Mouse (Mus musculus) small intestine, adult 2 months (tissue): ENCODE measurements around the gene Tmem212. TPM values are rescaled to one million over a fixed set of nuclear protein-coding genes. Genes with fewer than 3 reads are reported as not detected.

Experiments used
- H3K27ac ChIP-seq: fragments of 200-500 bp; 2 replicates; pipeline ENCODE4 v1.5.1; 2012; ENCODE audit warnings: low read depth, low read length, control low read depth, inconsistent platforms; ENCODE audit not compliant: insufficient read depth
- H3K27me3 ChIP-seq: fragments of 200-500 bp; 2 replicates; pipeline ENCODE4 v1.6.1; 2012; ENCODE audit warnings: mild to moderate bottlenecking, moderate library complexity, low read length, inconsistent platforms; ENCODE audit not compliant: control insufficient read depth, insufficient read depth
- H3K36me3 ChIP-seq: fragments of 200-500 bp; 2 replicates; pipeline ENCODE4 v1.6.1; 2012; ENCODE audit warnings: mild to moderate bottlenecking, low read length, control low read depth, inconsistent platforms; ENCODE audit not compliant: control insufficient read depth, insufficient read depth
- H3K4me1 ChIP-seq: fragments of 200-500 bp; 2 replicates; pipeline ENCODE4 v1.6.1; 2012; ENCODE audit warnings: low read length, inconsistent platforms, mixed read lengths; ENCODE audit not compliant: control insufficient read depth, insufficient read depth, insufficient read length
- H3K4me3 ChIP-seq: fragments of 200-500 bp; 2 replicates; pipeline ENCODE4 v1.5.1; 2012; ENCODE audit warnings: low read depth, mild to moderate bottlenecking, control low read depth, inconsistent platforms, low read length, moderate library complexity
- CTCF ChIP-seq: fragments of 200-500 bp; IDR thresholded peaks from 2 replicates; pipeline ENCODE4 v1.5.1; 2012; ENCODE audit warnings: low read depth, mild to moderate bottlenecking, control low read depth, inconsistent platforms, low read length, moderate library complexity, mixed read lengths; ENCODE audit not compliant: insufficient replicate concordance, insufficient read length; ENCODE audit errors: extremely low read depth
- POLR2A ChIP-seq: fragments of 200-500 bp; IDR thresholded peaks from 2 replicates; pipeline ENCODE4 v1.6.1; 2012; ENCODE audit warnings: low read depth, mild to moderate bottlenecking, control low read depth, inconsistent platforms, low read length, moderate library complexity
- WGBS: fragments of 180-500 bp; shearing (Covaris S2); methylation state at CpG from one replicate; pipeline ENCODE4 v1.1.7; 2018; 5-methylcytosine and 5-hydroxymethylcytosine counted together
- polyA plus RNA-seq: library from polyadenylated mRNA; depleted of rRNA; stranded (reverse); fragments of >200 nt; gene quantifications from 2 replicates; pipeline ENCODE4 v1.2.3, GENCODE M21; 2012

The Tmem212 gene
- polyA plus RNA-seq, 1 experiment = not detected

GRCm38 (mm10) chr3:27886578-27886977 is 9.6 kb downstream of the Tmem212 start:
- Histone ChIP-seq H3K36me3 (no peaks in the 10 kb centered on the region), H3K27me3 (no peaks in the 10 kb centered on the region), H3K4me3 (no peak overlapping the region), H3K4me1 (peaks cover 7% of the 10 kb centered on the region; the same call in 1 of the 2 replicates), H3K27ac (no peak overlapping the region)
- WGBS = 70% methylated on average over 7 of the region's 7 CpGs
- no peak for TF ChIP-seq CTCF
- TF ChIP-seq POLR2A = no peak

- WGBS = 95% methylated on average over 6 of the region's 6 CpGs
- Histone ChIP-seq H3K27ac (no peak overlapping the region), H3K4me3 (no peak overlapping the region), H3K27me3 (no peaks in the 10 kb centered on the region), H3K4me1 (peaks cover 9% of the 10 kb centered on the region; the same call in 1 of the 2 replicates), H3K36me3 (no peaks in the 10 kb centered on the region)
- TF ChIP-seq POLR2A = no peak
- no peak for TF ChIP-seq CTCF
These were observed 10.6 kb downstream of the Tmem212 start for GRCm38 (mm10) chr3:27885585-27885984.

- Histone ChIP-seq H3K36me3 (no peaks in the 10 kb centered on the region), H3K27me3 (no peaks in the 10 kb centered on the region)
- 33% methylated on average over 6 of the region's 6 CpGs for WGBS
These were observed 14.0 kb downstream of the Tmem212 start for GRCm38 (mm10) chr3:27881897-27882835.

GRCm38 (mm10) chr3:27878854-27879610 is 17.1 kb downstream of the Tmem212 start:
- 91% methylated on average over 7 of the region's 7 CpGs for WGBS
- H3K36me3 ChIP-seq = no peaks in the 10 kb centered on the region
- H3K4me3 ChIP-seq = no peak overlapping the region
- peaks cover 9% of the 10 kb centered on the region; the same call in 1 of the 2 replicates for H3K4me1 ChIP-seq
- H3K27ac ChIP-seq = no peak overlapping the region
- no peaks in the 10 kb centered on the region for H3K27me3 ChIP-seq
- TF ChIP-seq CTCF (no peak), POLR2A (no peak)

More at GRCm38 (mm10) chr3:27881897-27882835, 14.0 kb downstream of the Tmem212 start:
- H3K4me3 ChIP-seq = no peak overlapping the region
- H3K27ac ChIP-seq = no peak overlapping the region
- TF ChIP-seq CTCF (no peak), POLR2A (no peak)
- peaks cover 9% of the 10 kb centered on the region; the same call in 1 of the 2 replicates for H3K4me1 ChIP-seq

- H3K4me1 ChIP-seq = no peaks in the 10 kb centered on the region
- no peaks in the 10 kb centered on the region for H3K36me3 ChIP-seq
- no peaks in the 10 kb centered on the region for H3K27me3 ChIP-seq
- no peak for TF ChIP-seq CTCF
- no peak for TF ChIP-seq POLR2A
- H3K27ac ChIP-seq = no peak overlapping the region
- WGBS = 70% methylated on average over 9 of the region's 9 CpGs
- no peak overlapping the region for H3K4me3 ChIP-seq
These were observed 22.7 kb downstream of the Tmem212 start for GRCm38 (mm10) chr3:27873268-27874073.

- Histone ChIP-seq H3K4me1 (no peaks in the 10 kb centered on the region), H3K27ac (no peak overlapping the region), H3K4me3 (no peak overlapping the region), H3K27me3 (no peaks in the 10 kb centered on the region), H3K36me3 (no peaks in the 10 kb centered on the region)
- 92% methylated on average over 4 of the region's 4 CpGs for WGBS
- no peak for TF ChIP-seq CTCF
- TF ChIP-seq POLR2A = no peak
These were observed 23.7 kb downstream of the Tmem212 start for GRCm38 (mm10) chr3:27872429-27872828.
